Mouse (Mus musculus) kidney, postnatal 0 days (tissue): ENCODE data around the gene Grifin. TPM values are rescaled to one million over a fixed set of nuclear protein-coding genes. Genes with fewer than 3 reads are reported as not detected.

Experiments used
- ATAC-seq: fragments of 200-750 bp; cut with Nextera tagmentation; replicated peaks from 2 replicates; pipeline ENCODE4 v1.8.0; 2017; ENCODE audit warnings: low read depth, moderate number of reproducible peaks, moderate TSS enrichment, moderate library complexity; ENCODE audit not compliant: low FRiP score
- DNase-seq: peaks from one replicate; pipeline ENCODE4 v3.0.0-alpha.2; 2016; ENCODE audit warnings: low spot score
- H3K27ac ChIP-seq: fragments of 300-500 bp; sonication (generic); 2 replicates; pipeline ENCODE4 v1.5.1; 2014; ENCODE audit warnings: mild to moderate bottlenecking
- H3K27me3 ChIP-seq: fragments of 300-500 bp; sonication (generic); 2 replicates; pipeline ENCODE4 v1.6.1; 2014; ENCODE audit warnings: low read length, mixed read lengths; ENCODE audit not compliant: insufficient read depth
- H3K36me3 ChIP-seq: fragments of 300-500 bp; sonication (generic); 2 replicates; pipeline ENCODE4 v1.6.1; 2014; ENCODE audit warnings: low read length, mixed read lengths; ENCODE audit not compliant: insufficient read depth
- H3K4me1 ChIP-seq: fragments of 300-500 bp; sonication (generic); replicated peaks from 2 replicates; pipeline ENCODE4 v1.6.1; 2014; ENCODE audit warnings: antibody characterized with exemption, low read length, mixed read lengths; ENCODE audit not compliant: insufficient read depth
- H3K4me2 ChIP-seq: fragments of 300-500 bp; sonication (generic); 2 replicates; pipeline ENCODE4 v1.6.1; 2014; ENCODE audit warnings: mild to moderate bottlenecking, low read length, moderate library complexity, mixed read lengths
- H3K4me3 ChIP-seq: fragments of 300-500 bp; sonication (generic); replicated peaks from 2 replicates; pipeline ENCODE4 v1.5.1; 2014; ENCODE audit warnings: low read depth, low read length
- H3K9ac ChIP-seq: fragments of 300-500 bp; sonication (generic); 2 replicates; pipeline ENCODE4 v1.6.1; 2014; ENCODE audit warnings: low read depth, low read length
- H3K9me3 ChIP-seq: fragments of 300-500 bp; sonication (generic); replicated peaks from 2 replicates; pipeline ENCODE4 v1.6.1; 2016; ENCODE audit warnings: low read length, inconsistent platforms, mixed read lengths
- CTCF ChIP-seq: IDR thresholded peaks from 2 replicates; pipeline ENCODE4 v1.5.1; 2016; ENCODE audit warnings: antibody characterized with exemption, low read depth, mild to moderate bottlenecking, moderate library complexity
- WGBS: fragments of 180-500 bp; shearing (Covaris S2); extraction: QIAGEN DNeasy Blood & Tissue Kit; methylation state at CpG from one replicate; pipeline ENCODE4 v1.1.7; 2014; 5-methylcytosine and 5-hydroxymethylcytosine counted together
- polyA plus RNA-seq: library from polyadenylated mRNA; unstranded; fragments of >200 nt; fragmentation: Nextera tagmentation; extraction: Ambion mirVana; gene quantifications from 2 replicates; pipeline ENCODE4 v1.2.1, GENCODE M21; 2015

Grifin gene
- polyA plus RNA-seq, 1 experiment from 2014 or later: not detected

- no peaks in the 10 kb centered on the region for H3K27me3 ChIP-seq
- H3K4me3 ChIP-seq: no peak overlapping the region
- H3K4me1 ChIP-seq: peaks cover 21% of the 10 kb centered on the region
- no peak for TF ChIP-seq CTCF
- DNase-seq (peak; percentile 76), ATAC-seq (peak; percentile 58)
- H3K4me2 ChIP-seq: no peak overlapping the region
- H3K9ac ChIP-seq: no peak overlapping the region
- 20% methylated on average over 5 of the region's 5 CpGs for WGBS
- no peaks in the 10 kb centered on the region for H3K36me3 ChIP-seq
- no peak overlapping the region for H3K27ac ChIP-seq
- H3K9me3 ChIP-seq: no peaks in the 10 kb centered on the region
These were observed 16.7 kb upstream of the Grifin start for GRCm38 (mm10) chr5:140581569-140581968.

- Histone ChIP-seq H3K36me3 (no peaks in the 10 kb centered on the region), H3K27me3 (no peaks in the 10 kb centered on the region), H3K4me1 (peaks cover 26% of the 10 kb centered on the region), H3K9me3 (no peaks in the 10 kb centered on the region), H3K4me3 (no peak overlapping the region), H3K9ac (no peak overlapping the region), H3K27ac (no peak overlapping the region), H3K4me2 (no peak overlapping the region)
- DNase-seq (peak; percentile 40), ATAC-seq (peak; percentile 44; the same call in 1 of the 2 replicates)
- 12% methylated on average over 6 of the region's 6 CpGs for WGBS
- TF ChIP-seq CTCF: no peak
These were observed 14.9 kb upstream of the Grifin start for GRCm38 (mm10) chr5:140579771-140580170.

DNA sequence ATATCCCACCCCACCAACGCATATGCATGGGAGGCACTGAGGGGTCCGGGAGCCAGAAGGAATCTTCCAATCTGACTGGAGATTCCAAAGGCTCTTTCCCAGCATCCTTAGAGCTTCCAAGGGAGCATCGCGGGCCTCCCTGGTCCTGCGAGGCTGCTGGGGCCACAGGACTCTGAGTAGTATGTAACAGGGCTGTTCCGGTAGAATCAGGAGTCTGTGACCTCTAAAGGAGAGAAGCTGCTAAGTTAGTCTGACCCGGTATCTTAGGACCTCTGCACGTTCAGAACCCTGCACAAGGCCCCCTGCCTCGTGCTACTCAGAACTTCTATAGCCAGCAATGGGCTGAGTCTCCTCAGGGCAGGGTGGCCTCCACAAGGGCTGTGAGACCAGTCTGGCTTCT lies 14.3 kb upstream of the Grifin start:
- TF ChIP-seq CTCF: no peak
- Histone ChIP-seq H3K36me3 (no peaks in the 10 kb centered on the region), H3K4me1 (peaks cover 24% of the 10 kb centered on the region), H3K9ac (no peak overlapping the region), H3K4me3 (no peak overlapping the region), H3K27ac (no peak overlapping the region), H3K9me3 (no peaks in the 10 kb centered on the region), H3K27me3 (no peaks in the 10 kb centered on the region), H3K4me2 (no peak overlapping the region)
- no peak for ATAC-seq
- DNase-seq: no peak
- WGBS: 48% methylated on average over 9 of the region's 9 CpGs

DNA sequence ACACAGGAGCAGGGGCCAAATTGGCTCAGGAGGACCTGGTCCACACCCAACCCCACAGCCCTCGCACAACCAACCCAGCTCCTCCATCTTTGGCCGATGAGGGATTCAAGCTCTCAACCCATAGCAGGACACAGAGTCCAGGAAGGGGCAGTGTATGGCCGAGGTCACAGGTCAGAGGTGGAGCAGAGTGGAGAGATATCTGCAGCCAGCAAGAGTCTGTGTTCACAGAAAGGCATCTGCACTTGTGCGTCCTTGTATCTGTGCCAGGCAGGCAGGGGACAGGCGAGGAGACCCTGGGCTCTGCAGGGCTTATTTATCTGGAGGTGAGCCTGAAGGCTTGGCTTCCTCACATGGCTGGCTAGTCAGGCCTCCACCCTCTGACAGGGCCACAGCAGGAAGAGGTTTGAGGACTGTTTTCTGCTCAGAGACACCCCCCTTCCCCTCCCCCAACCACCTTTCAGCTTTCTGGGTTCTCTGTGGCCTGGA lies 10.6 kb upstream of the Grifin start:
- no peak for TF ChIP-seq CTCF
- DNase-seq: no peak

DNA sequence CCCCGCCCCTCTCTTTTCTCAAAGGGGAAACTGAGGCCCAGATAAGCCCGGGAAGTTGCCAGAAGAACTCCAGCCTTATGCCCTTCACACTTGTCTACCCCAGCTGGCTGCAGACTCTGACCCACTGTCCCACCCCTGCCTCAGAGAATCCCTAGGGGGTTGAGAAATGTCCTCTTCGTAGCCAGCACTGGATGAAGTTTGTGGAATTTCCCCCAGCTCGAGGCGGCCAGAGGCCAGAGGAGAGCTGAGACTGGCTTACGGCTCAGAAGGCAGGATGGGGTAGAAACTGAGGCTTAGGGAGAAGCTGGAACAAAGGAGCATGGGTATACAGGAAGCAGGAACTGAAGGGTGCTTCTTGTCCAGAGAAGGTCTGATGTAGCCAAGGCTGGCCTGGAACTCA lies 7.7 kb upstream of the Grifin start:
- H3K9me3 ChIP-seq: no peaks in the 10 kb centered on the region
- H3K4me1 ChIP-seq: 0 out of 2 replicates have a peak, but pooled peaks cover 5% of the 10 kb centered on the region
- H3K36me3 ChIP-seq: no peaks in the 10 kb centered on the region
- no peak overlapping the region for H3K4me2 ChIP-seq
- DNase-seq (peak; percentile 54), ATAC-seq (no peak)
- no peak overlapping the region for H3K9ac ChIP-seq
- H3K4me3 ChIP-seq: no peak overlapping the region
- no peak for TF ChIP-seq CTCF
- H3K27ac ChIP-seq: peak overlapping the region; percentile 25; the same call in 1 of the 2 replicates
- 59% methylated on average over 6 of the region's 6 CpGs for WGBS
- no peaks in the 10 kb centered on the region for H3K27me3 ChIP-seq

More for the DNA sequence above, 10.6 kb upstream of the Grifin start:
- Histone ChIP-seq H3K27me3 (no peaks in the 10 kb centered on the region), H3K9me3 (no peaks in the 10 kb centered on the region), H3K4me1 (0 out of 2 replicates have a peak, but pooled peaks cover 11% of the 10 kb centered on the region), H3K9ac (no peak overlapping the region), H3K27ac (no peak overlapping the region), H3K4me3 (no peak overlapping the region), H3K4me2 (no peak overlapping the region), H3K36me3 (no peaks in the 10 kb centered on the region)
- no peak for ATAC-seq
- 43% methylated on average over 5 of the region's 5 CpGs for WGBS

DNA sequence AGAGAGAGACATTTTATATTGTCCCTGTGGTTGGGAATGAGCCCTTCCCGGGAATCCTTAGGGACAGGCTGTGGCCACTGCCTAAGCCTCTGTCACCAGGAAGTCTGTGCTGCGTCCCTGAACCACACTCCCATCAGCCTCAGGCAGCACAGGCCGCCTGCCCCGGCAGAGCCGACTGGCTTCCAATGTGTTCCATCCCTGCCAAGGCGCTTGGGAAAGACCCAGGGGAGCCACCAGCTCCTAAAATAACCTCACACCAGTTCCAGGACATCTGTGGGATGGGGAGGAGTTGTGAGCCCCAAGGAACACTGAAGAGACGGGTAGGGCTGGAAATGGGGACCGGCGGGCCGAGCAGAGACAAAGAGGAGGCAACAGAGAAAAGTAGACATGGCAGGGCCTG lies 6.8 kb upstream of the Grifin start:
- ATAC-seq (no peak), DNase-seq (no peak)
- Histone ChIP-seq H3K36me3 (no peaks in the 10 kb centered on the region), H3K9ac (no peak overlapping the region), H3K4me3 (no peak overlapping the region), H3K4me2 (no peak overlapping the region), H3K4me1 (peaks cover 11% of the 10 kb centered on the region; the same call in 1 of the 2 replicates), H3K27me3 (no peaks in the 10 kb centered on the region), H3K27ac (peak overlapping the region; percentile 62), H3K9me3 (no peaks in the 10 kb centered on the region)
- 54% methylated on average over 10 of the region's 10 CpGs for WGBS
- TF ChIP-seq CTCF: no peak

DNA sequence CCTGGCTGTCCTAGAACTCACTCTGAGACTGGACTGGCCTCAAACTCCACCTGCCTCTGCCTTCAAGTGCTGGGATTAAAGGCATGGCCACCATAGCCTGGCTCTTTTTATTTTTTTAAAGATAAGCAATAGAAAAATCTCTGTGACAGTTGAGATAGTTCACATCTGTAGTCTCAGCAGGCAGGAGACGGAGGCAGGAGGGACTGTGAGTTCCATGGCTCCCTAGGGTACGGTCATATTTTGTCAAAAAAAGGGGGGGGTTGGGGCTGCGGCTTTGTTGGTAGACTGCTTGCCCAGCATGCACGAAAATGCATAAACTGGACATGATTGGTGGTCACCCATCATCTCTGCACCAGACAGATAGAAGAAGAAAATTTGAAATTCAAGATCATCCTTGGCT lies 6.3 kb upstream of the Grifin start:
- TF ChIP-seq CTCF: no peak
- Histone ChIP-seq H3K4me3 (no peak overlapping the region), H3K27me3 (no peaks in the 10 kb centered on the region), H3K9me3 (no peaks in the 10 kb centered on the region), H3K4me2 (no peak overlapping the region), H3K4me1 (peaks cover 11% of the 10 kb centered on the region; the same call in 1 of the 2 replicates), H3K9ac (no peak overlapping the region), H3K36me3 (no peaks in the 10 kb centered on the region), H3K27ac (no peak overlapping the region)
- DNase-seq (no peak), ATAC-seq (no peak)
- 69% methylated on average over 4 of the region's 4 CpGs for WGBS
